Mouse (Mus musculus) right cerebral cortex, postnatal 36 days (tissue): ENCODE results near the gene Slc4a7.
"Not testable (repeated sequence)": the region's sequence is repeated elsewhere in the genome, so short reads cannot be mapped to it uniquely, and the experiment has no call there.

ENCODE experiments used
- DNase-seq, 2 experiments: peaks; one replicate each; pipeline ENCODE4 v3.0.0; 2022; ENCODE audit warnings: low spot score in 2 of 2, mixed read lengths in 1 of 2

Slc4a7 gene

DNA sequence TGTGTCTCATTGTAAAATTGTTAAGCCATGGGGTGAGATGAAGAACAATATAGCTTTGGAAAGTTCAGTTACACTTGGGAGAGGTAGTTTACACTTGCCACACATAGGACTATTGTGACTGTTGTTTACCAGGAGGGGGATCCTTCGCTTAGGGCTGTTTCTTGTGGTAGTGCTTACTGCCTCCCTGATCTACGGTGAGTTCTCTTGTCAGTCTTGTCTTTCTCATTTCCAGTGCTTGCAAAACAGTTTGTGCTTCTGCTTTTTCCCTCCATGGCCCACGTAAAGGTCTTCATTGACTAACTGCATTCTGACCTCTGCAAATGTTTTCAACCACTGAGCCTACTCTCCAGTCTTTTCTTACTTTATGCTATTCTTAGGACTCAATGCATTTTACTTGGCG is 98.3 kb downstream of the Slc4a7 start:
- no peak for DNase-seq

DNA sequence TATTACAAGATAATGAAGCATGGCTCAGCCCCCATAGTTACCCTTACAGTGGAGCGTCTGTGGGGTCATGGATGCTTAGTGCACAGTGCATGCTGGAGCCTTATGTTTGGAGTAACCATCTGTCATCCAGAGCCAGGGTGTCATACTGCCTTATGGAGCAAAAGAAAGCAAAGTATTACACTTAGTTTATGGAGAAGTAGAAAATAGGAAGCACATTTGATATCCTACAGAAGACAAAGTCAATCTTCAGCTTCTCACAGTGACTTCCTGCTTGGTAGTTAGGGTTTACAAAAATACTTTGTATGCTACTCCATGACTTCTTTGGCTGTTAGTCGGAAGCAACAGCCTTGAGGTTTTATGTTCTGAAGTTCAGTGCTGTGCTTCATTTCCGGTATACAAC is 98.7 kb downstream of the Slc4a7 start:
- DNase-seq = no peak

DNA sequence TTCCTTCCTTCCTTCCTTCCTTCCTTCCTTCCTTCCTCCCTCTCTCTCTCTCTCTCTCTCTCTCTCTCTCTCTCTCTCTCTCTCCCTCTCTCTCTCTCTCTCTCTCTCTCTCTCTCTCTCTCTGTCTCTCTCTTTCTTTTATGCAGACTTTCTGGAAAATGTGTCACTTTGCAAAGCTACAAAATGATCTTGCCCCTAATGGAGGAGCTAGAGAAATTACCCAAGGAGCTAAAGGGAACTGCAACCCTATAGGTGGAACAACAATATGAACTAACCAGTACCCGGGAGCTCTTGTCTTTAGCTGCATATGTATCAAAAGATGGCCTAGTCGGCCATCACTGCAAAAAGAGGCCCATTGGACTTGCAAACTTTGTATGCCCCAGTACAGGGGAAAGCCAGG is 101.0 kb downstream of the Slc4a7 start, which contains the start of gene Nek10:
Nek10 (plus strand) TSS at position 301 of the 400 bp plus-strand sequence.
- not testable (repeated sequence) for DNase-seq

DNA sequence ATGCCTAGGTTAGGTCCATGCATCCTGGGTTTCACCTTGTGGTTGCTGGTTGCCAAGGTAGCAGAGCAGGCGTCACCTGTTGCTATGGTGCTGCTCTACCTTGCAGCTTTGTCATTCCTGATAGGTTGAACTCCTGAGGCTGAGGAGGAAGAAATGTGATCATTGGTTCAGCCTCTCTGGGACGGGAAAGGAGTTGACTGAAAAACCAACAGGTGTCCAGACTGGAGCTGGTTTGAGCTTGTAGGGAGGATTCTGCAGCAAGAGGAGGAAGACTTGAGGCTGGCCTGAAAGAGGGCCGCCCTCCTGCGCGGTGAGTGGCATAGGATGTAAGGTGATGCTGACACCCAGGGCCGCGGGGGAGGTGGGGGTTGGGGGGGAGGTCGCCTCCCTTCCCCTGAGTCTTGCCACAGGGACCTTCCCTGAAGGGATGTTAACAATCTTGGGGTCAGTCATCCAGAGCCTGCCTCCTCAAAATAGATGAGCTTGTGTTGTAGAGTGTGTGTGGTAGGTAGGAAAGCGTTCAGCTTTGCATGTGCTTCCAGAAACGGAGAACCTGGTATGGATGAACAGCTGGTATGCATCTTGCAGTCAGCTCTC is 101.9 kb downstream of the Slc4a7 start:
- peak; percentile 32 to 43 for DNase-seq

DNA sequence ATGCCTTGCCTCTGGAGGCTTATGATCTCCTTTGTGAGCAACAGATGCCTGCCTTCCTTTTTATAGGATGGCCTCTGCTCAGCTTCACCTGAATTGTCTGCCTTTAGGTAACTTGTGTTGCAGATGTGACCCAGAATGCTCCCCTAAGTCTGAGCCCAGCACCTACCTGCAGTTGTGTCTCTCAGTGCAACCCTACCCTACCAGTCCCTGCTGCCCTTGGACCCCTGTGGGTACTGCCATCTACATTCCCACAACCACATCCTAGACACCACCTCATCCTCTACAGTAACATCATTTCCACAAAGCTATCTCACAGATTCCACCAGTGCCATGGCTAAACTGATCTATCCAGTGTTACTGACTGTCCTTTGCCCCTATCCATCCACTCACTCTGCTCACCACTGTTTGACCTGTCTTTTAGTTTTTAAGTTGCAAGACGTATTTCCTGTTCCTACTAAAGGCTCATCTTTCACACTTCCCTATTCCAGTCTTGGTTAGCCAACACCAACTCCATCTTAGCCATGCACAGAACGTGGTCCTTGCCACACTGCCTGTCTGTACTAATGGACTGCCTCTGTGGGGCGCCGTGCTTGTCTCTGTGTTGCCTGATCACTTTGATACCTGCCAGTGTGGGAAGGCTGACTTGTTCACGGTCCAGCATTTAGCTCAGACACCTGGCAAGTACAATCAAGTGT is 102.6 kb downstream of the Slc4a7 start:
- DNase-seq = no peak

DNA sequence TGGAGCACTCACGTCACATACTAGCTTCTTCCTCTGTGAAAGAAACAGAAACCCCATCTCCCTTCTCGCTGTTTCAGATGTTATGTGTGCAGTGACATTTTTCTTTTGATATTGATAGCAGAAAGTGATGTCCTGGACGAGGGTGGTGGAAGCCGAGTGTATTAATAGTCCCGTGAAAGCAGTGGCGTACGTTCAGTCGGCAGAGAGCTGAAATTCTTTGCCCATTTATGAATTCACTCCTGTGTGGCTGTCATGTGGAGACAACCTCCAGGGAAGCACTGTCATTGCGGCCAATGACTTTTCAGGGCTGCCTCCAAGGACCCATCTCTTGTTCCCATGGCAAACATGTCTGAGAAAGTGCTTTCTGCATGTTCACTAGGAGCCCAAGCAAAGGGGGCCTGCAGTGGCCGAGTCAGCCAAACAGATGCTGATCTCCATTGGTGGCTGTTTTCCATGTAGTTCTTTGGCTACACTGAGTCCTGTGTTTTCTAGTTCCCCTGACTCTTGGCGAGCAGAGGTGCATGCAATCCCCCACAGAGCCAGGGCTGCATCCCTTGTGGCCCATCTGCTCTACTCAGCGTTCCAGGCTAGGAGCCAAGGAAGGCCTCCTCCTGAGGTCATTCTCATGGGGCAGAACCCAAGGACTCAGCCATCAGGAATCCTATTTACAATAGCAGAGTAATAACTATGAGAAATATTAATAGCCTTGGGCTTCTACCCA is 130.6 kb downstream of the Slc4a7 start:
- DNase-seq = peak in 1 of 2 experiments; percentile 16

DNA sequence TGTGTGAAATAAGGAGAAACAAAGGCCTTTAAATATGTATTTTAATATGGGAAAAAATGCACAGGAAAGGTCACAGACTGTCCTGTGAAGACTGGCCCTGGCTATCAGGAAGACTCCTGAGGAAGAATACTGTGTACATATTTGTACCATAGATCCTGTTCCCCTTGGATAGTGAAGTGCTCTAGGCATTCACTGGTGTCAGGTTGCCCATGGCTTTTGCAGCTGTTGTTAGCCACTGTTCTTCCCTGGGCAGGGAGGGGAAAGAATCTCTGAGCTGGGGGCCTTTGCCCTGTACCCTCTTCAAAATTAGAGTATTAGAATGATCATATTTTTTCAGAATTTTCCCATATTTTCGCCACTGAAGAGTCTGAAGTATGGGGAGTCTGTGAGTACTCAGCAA is 131.4 kb downstream of the Slc4a7 start:
- DNase-seq = no peak

DNA sequence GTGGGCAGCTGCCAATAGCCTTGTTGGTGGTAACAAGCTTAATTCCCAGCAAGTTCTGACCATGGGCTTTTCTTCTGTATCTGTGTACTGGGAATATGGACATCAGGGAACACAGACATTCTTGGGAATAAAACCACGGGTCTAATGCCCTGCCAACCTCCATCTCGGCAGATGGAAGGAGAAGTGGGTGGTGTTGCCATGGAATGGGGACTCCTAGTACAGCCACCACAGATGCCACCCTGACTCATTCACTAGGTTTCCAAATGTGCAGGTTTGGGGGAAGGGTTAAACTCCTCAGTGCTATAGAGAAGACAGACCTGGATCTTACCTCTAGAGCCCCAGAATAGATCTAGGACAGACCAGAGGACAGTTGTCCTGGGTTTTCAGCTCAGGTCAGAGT is 132.2 kb downstream of the Slc4a7 start:
- DNase-seq = peak; percentile 15 to 18

DNA sequence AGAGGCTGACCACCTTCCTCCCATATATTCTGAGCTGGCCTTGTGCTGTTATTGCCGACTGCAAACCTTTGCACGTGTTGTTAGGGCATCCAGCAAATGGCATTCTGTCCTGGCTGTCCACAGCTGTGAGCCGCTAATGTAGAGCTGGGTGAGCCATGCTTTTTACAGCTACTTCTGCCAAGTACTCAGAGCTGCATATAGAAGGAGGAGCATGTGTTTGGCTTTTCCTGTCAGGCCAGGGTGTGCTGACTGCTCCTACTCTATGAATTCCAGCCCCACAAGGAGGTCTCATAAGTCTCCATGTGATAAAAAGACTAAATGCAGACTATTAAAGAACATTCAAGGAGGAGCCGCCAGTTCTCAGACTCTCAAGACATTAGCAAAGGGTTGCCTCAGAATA is 135.5 kb downstream of the Slc4a7 start:
- no peak for DNase-seq

DNA sequence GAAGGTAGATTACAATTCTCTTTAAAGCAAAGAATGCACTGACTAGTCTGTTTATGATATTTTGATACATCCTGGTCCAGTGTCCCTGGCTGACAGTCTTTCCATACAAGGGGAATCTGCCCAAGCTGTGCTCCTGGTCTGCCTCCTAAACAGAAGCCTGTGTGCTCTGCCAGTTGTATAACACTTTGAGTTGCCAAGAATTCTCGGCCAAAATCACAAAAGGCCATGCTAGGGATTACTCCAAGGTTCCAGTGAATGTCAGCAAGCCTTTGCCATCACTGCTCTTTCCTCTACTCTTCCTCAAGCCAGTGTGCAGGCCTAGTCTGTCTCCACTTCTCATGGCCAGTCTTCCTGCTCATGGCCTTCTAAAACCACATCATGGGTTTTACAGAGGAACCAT is 136.0 kb downstream of the Slc4a7 start:
- DNase-seq = no peak

DNA sequence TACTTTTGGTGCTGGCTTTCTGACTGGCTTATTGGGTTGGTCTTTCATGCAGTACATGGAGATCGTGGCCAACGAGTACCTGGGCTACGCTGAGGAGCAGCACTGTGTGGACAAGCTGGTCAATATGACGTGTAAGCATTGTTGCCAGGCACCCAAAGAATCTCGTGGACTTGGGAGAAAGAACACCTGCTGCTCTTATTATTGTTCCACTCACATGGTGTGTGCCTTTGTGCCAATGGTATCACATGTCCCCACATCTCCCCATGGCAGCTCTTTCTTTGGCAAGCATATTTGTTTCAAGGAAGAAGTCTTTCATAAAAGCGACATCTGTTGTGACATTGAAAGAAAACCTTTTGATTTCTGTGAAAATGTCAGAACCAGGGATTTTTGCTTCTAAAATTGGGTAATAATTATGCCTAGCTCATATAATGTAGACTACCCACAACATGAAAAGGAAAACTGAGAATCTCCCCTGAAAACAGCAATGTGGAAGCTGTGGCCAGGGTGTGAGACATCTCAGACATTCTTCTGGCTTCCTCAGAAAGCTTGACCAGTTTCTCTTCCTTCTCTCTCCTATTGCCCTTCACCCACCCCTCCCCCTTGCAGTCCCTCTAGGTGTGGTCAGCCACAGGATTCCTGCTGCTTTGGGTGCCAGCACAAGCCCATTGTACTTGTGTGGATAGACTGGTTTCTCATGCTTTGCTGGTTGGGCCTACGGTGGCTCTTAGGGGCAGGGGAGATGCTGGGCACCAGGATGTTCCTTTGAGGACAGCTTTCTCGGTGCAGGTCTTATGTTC is 140.9 kb downstream of the Slc4a7 start:
- DNase-seq = no peak
